Mouse (Mus musculus): Measurements from ENCODE around the gene Fuca1. TPM values are rescaled to one million over a fixed set of nuclear protein-coding genes. Genes with fewer than 3 reads are reported as not detected.
A peak's percentile ranks its signal among the peaks of the same experiment; 100 is the strongest.

Fuca1 gene
- total RNA-seq, 2 experiments from 2014 or later = 34.9 to 37.9 TPM

DNA sequence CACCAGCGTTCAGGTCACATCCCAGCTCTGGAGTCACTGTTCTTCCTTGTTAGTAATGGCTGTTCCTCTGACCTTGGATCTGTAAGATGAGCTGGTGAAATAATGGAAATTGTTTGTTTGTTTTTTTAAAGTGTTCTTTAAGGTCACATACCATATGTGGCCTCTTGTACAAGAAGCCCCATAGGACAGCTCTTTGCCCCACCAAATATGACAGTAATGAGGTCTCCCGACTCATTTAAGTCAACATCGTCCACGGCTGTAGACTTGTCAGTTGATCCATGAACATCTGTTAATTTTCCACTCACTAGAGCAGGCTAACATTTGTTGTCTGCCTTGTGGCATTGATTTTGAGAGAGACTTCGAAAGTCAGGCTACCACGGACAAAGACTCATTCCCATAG lies 41.5 kb upstream of the Fuca1 start:
- TF ChIP-seq CTCF (IDR thresholded peaks at IDR 0.05) = no peak
- no peak overlapping the region for H3K27ac ChIP-seq
- no peak overlapping the region for H3K4me3 ChIP-seq
- intact Hi-C loops (cut with DNase I) = no loop called here
- no peak for DNase-seq (ENCODE audit: extremely low spot score in 1 of 2, low spot score in 2 of 2)

DNA sequence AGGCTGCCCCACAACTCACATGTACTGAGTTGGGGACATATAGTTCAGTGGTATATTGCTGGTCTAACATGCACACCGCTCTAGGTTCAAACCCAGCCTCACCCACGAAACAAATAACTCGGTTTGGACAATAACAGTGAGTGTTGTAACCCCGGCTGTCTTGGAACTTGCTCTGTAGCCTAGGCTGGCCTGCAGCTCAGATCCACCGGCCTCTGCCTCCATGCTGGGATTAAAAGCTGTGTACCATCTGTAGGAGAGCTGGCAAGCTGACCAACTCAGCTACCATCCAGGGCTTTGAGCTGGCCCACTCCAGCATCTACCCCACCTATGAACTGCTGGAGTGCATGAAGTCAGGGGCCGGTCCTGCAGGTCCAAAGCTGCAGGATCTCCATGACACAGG lies 40.5 kb upstream of the Fuca1 start:
- intact Hi-C loops (cut with DNase I) = no loop called here
- H3K27ac ChIP-seq = no peak overlapping the region
- no peak for DNase-seq (ENCODE audit: extremely low spot score in 1 of 2, low spot score in 2 of 2)
- TF ChIP-seq CTCF (IDR thresholded peaks at IDR 0.05) = no peak
- no peak overlapping the region for H3K4me3 ChIP-seq

DNA sequence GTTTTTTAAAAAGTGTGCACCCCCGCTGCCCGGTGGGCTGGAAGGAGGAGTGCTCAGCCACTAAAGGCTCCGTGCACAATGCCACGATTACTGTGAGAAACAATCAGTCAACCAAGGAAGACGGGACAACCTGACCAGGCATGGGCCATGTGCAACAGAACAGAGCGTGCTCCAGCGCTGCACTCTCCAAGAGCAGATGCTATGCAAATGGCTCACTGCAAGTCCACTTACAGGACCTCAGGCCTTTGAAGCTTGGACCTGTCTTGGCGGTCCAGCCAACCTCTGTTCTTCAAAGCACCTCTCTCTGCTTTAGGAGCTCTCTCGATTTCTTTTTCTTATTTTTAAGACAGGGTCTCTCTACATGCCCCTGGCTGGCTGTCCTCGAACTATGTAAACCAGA lies 40.0 kb upstream of the Fuca1 start:
- no peak for TF ChIP-seq CTCF (IDR thresholded peaks at IDR 0.05)
- intact Hi-C loops (cut with DNase I) = no loop called here
- DNase-seq (ENCODE audit: extremely low spot score in 1 of 2, low spot score in 2 of 2) = no peak
- Histone ChIP-seq H3K27ac (no peak overlapping the region), H3K4me3 (no peak overlapping the region)

DNA sequence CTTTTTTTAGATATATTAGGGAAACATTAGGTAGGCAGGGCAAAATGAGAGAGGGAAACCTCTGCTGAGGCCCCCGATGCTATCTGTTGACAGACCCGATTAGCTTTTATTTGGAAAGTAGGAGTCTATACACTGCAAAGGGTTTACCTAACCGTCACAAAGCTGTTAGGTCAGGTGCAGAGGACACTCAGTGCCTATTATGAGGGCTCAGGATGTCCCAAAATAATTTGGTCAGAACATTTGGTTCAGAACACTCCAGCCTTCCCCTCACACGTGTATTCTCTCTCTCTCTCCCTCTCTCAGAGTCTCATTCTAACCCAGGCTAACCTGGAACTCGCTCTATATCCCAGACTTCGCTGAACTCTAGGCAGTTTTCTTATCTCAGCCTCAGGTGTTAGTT lies 38.5 kb upstream of the Fuca1 start:
- TF ChIP-seq CTCF (IDR thresholded peaks at IDR 0.05) = no peak
- intact Hi-C loops (cut with DNase I) = no loop called here

DNA sequence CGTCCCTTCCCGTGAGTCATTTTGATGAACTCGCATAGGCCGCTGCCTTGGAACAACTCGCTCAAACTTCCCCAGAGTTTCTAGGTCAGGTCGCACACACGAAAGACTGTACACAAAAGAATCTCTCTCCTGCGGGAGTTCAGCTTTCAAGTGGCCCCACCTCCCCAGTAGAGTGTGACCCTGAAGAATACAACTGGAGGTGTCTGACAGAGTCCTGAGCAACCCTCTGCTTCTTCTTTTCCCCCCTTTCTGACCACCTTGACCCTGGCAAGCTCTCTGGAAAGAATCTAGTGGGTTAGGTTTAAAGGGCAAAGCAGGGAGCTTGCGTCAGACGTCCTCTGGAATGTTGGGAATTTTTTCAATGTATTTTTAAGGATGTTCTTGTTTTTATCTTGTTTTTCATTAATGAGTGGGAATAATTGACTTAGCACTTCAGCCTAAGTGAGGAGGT lies 37.1 kb upstream of the Fuca1 start:
- Histone ChIP-seq H3K27ac (no peak overlapping the region; the same call in 1 of the 2 replicates), H3K4me3 (no peak overlapping the region)
- intact Hi-C loops (cut with DNase I) = no loop called here
- no peak for TF ChIP-seq CTCF (IDR thresholded peaks at IDR 0.05)
- no peak for DNase-seq (ENCODE audit: extremely low spot score in 1 of 2, low spot score in 2 of 2)

More for the DNA sequence above, 38.5 kb upstream of the Fuca1 start:
- Histone ChIP-seq H3K4me3 (no peak overlapping the region), H3K27ac (no peak overlapping the region)
- no peak for DNase-seq (ENCODE audit: extremely low spot score in 1 of 2, low spot score in 2 of 2)

DNA sequence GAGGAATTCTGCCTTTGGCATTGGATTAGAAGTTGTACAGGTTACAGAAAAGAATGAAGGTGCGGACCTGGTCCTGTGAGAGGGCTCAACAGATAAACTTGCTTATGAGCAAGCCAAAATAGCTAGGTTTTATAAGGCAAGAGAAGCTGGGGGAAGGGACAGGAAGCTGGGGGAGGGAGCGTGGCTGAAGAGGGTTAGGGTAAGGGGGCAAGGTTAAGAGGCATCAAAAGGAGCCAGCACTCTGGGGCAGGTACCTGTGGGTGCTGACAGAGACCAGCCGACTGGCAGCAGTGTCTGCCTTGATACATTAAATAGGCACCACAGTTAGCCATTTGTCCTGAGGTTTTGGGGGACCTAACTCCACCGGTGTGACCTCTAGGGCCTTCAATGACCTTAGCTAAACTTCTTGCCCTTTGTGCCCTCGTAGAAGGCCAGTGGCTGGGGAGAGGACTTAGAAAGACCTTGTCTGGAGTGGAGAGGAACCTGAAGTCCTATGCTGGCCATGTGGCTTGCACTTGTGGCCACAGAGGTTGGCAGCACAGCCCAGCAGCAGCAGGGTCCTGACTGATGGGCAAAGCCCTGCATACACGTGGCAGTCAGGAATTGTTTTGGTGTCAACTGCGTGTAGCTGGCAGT lies 36.5 kb upstream of the Fuca1 start:
- Histone ChIP-seq H3K27ac (no peak overlapping the region), H3K4me3 (no peak overlapping the region)
- intact Hi-C loops (cut with DNase I) = no loop called here
- TF ChIP-seq CTCF (IDR thresholded peaks at IDR 0.05) = no peak
- no peak for DNase-seq (ENCODE audit: extremely low spot score in 1 of 2, low spot score in 2 of 2)

DNA sequence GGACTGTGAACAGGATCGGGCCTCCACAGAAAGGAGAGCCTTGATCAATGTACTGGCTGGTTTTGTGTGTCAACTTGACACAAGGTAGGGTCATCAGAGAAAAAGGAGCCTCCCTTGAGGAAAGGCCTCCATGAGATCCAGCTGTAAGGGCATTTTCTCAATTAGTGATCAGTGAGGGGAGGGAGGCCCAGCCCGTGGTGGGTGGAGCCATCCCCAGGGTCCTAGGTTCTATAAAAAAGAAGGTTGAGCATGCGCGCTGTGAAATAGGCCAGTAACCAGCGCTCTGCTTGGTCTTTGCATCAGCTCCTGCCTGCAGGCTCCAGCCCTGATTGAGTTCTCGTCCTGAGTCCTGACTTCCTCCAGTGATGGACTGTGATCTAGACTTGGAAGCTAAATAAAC lies 36.0 kb upstream of the Fuca1 start:
- no peak for TF ChIP-seq CTCF (IDR thresholded peaks at IDR 0.05)
- no peak for DNase-seq (ENCODE audit: extremely low spot score in 1 of 2, low spot score in 2 of 2)
- Histone ChIP-seq H3K27ac (no peak overlapping the region), H3K4me3 (no peak overlapping the region)
- intact Hi-C loops (cut with DNase I) = no loop called here

DNA sequence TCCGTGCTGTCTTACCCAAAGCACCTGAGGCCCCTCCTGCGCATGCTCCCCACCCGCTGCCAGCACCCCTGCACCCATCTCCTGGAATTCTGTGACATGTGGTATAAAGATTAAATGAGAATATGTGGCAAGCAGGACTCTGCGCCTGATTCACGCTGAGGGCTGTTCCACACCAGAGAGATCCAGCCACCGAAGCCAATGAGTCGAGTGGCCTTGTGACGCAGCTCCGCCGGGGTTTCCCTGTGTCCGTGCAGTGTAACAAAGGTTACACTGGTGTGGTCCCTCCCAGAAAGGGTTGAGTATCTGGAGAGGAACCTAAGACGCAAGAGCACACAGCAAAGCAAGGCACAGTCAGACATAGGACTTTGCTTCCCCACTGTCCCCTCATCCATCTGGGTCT lies 34.9 kb upstream of the Fuca1 start:
- TF ChIP-seq CTCF (IDR thresholded peaks at IDR 0.05) = no peak
- no peak overlapping the region for H3K4me3 ChIP-seq
- DNase-seq (ENCODE audit: extremely low spot score in 1 of 2, low spot score in 2 of 2) = no peak
- intact Hi-C loops (cut with DNase I) = no loop called here
- no peak overlapping the region for H3K27ac ChIP-seq

DNA sequence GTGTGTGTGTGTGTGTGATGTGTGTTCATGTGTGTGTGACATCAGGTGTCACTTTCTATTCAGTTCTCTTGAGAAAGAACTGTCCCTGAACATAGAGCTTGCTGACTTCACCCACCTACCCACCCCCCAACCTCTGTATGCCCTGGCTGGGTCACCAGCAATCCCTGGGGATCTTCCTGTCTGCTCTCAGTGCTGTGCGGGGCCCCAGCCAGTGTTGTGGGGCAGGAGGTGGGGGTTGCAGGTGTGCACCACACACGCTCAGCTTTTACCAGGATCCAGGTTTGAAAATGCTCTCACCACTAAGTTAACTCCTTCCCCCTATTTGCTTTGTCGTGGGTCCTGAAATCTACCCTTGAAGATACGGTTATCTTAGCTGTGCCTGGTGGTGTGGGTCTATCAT lies 34.4 kb upstream of the Fuca1 start:
- intact Hi-C loops (cut with DNase I) = no loop called here
- no peak for DNase-seq (ENCODE audit: extremely low spot score in 1 of 2, low spot score in 2 of 2)
- no peak for TF ChIP-seq CTCF (IDR thresholded peaks at IDR 0.05)
- no peak overlapping the region for H3K4me3 ChIP-seq
- H3K27ac ChIP-seq = no peak overlapping the region

DNA sequence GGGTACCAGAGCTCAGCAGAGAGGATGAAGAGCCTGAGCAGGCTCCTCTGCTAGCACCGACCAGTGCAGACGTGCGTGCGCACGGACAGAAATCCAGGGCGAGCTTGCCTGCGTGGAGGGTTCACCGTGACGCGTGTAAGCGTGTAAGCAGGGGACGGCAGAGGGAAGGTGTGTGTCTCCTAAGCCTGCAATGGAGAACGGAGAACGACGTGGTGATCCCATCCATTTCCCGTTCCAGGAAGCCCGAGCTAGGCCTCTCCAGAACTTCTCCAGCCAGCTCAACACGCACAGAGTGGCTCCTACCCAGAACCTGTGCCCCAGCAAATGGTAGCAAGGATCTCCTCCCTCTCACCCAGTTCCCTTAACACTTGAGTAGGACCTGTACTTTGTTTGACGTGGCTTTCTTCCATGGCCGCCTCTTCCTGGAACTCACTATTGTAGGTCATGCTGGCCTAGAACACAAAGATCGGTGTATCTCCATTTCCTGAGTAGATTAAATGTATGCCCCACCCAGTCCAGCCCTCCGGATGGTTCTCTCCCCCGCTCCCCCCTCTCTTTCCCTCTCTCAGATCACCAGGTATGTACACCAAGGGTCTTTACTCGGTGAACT lies 32.0 kb upstream of the Fuca1 start:
- H3K27ac ChIP-seq = no peak overlapping the region
- TF ChIP-seq CTCF (IDR thresholded peaks at IDR 0.05) = no peak
- H3K4me3 ChIP-seq = no peak overlapping the region
- no peak for DNase-seq (ENCODE audit: extremely low spot score in 1 of 2, low spot score in 2 of 2)
- intact Hi-C loops (cut with DNase I) = no loop called here

DNA sequence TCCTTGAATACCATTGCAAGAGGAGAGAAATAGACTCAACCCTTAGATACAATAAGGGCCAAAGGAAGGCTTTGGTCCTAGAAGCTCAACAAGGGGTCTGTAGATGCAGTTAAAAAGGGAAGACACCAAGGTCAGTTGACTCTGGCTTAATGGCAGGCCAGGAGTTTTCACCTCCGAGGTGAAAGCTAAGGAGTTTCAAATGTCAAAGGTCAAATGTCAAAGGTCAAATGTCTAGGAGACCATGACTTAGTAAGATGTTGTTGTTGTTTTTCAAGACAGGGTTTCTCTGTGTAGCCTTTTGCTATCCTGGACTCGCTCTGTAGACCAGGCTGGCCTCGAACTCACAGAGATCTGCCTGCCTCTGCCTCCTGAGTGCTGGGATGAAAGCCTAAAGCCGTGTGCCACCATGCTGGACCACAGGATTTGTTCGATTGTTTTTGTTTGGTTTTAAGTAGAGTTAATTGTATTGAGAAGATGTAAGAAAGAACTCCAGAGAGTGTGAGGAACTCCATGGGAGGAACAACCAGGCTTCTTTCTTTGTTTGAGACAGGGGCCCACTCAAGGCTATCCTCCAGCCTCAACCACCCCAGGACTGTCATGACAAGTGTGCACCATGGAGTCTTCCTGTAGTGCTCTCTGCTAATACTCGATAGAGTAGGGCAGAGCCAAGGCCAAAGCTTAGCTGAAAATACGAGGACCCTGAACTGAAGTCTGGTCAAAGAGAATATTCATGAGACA lies 31.2 kb upstream of the Fuca1 start:
- TF ChIP-seq CTCF (IDR thresholded peaks at IDR 0.05) = no peak
- DNase-seq (ENCODE audit: extremely low spot score in 1 of 2, low spot score in 2 of 2) = no peak
- Histone ChIP-seq H3K27ac (no peak overlapping the region), H3K4me3 (no peak overlapping the region)
- intact Hi-C loops (cut with DNase I) = no loop called here

DNA sequence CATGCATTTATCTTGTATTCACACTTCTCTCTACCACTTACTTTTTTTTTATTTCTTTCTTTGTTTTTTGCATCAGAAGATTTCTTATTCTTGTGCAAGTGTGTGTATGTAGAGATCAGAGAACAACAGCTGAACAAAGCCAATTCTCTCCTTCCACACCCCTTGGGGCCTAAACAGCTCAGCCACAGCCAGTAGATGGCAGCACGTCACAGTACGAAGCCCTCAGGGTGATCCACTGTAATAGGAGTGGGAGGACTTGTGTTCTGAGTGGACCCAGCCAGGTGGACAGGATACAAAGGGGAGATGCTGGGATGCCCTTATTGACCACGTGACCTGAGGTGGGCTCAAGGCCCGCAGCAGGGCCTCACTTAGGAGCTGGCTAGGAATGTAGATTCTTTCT lies 30.7 kb upstream of the Fuca1 start:
- DNase-seq (ENCODE audit: extremely low spot score in 1 of 2, low spot score in 2 of 2) = peak; percentile 55 to 70
- TF ChIP-seq CTCF (IDR thresholded peaks at IDR 0.05) = peak; percentile 84
- intact Hi-C loops (cut with DNase I) = loop anchor here (1.0 to 5.0 kb wide), 2 partner anchors 42 to 70 kb away; no protein-coding TSS in a partner anchor
- H3K4me3 ChIP-seq = no peak overlapping the region
- H3K27ac ChIP-seq = no peak overlapping the region

All from left cerebral cortex, adult 2 months (tissue).